Mouse (Mus musculus) liver, postnatal 0 days (tissue): ENCODE data around the gene Tex52. TPM values are rescaled to one million over a fixed set of nuclear protein-coding genes. Genes with fewer than 3 reads are reported as not detected.

ENCODE experiments used
- ATAC-seq: fragments of 200-750 bp; cut with Nextera tagmentation; 2 replicates; pipeline ENCODE4 v1.8.0; 2017; ENCODE audit warnings: mild to moderate bottlenecking, moderate library complexity
- DNase-seq: peaks from one replicate; pipeline ENCODE4 v3.0.0-alpha.2; 2016
- H3K27ac ChIP-seq: fragments of 300-500 bp; sonication (generic); 2 replicates; pipeline ENCODE4 v1.5.1; 2014; ENCODE audit warnings: antibody characterized with exemption, moderate library complexity, mild to moderate bottlenecking, low read depth
- H3K27me3 ChIP-seq: fragments of 300-500 bp; sonication (generic); 2 replicates; pipeline ENCODE4 v1.6.1; 2014; ENCODE audit warnings: low read length, control low read depth, mixed read lengths; ENCODE audit not compliant: insufficient read depth
- H3K36me3 ChIP-seq: fragments of 300-500 bp; sonication (generic); replicated peaks from 2 replicates; pipeline ENCODE4 v1.6.1; 2014; ENCODE audit warnings: mild to moderate bottlenecking, control low read depth, low read length, moderate library complexity, mixed read lengths; ENCODE audit not compliant: insufficient read depth
- H3K4me1 ChIP-seq: fragments of 300-500 bp; sonication (generic); 2 replicates; pipeline ENCODE4 v1.6.1; 2014; ENCODE audit warnings: antibody characterized with exemption, mild to moderate bottlenecking, control low read depth; ENCODE audit not compliant: insufficient read depth
- H3K4me2 ChIP-seq: fragments of 300-500 bp; sonication (generic); 2 replicates; pipeline ENCODE4 v1.6.1; 2014; ENCODE audit warnings: low read depth, mild to moderate bottlenecking, low read length, moderate library complexity, mixed read lengths
- H3K4me3 ChIP-seq: fragments of 300-500 bp; sonication (generic); 2 replicates; pipeline ENCODE4 v1.5.1; 2014; ENCODE audit warnings: low read depth, low read length
- H3K9ac ChIP-seq: fragments of 300-500 bp; sonication (generic); replicated peaks from 2 replicates; pipeline ENCODE4 v1.6.1; 2014; ENCODE audit warnings: mild to moderate bottlenecking, moderate library complexity
- H3K9me3 ChIP-seq: fragments of 300-500 bp; sonication (generic); 2 replicates; pipeline ENCODE4 v1.6.1; 2016; ENCODE audit warnings: mild to moderate bottlenecking, control low read depth, low read length, mixed read lengths
- CTCF ChIP-seq: sonication (generic); IDR thresholded peaks from 2 replicates; pipeline ENCODE4 v1.5.1; 2016; ENCODE audit warnings: antibody characterized with exemption, low read depth
- EP300 ChIP-seq: IDR thresholded peaks from 2 replicates; pipeline ENCODE4 v1.6.1; 2016; ENCODE audit warnings: antibody characterized with exemption, low read depth, mild to moderate bottlenecking
- WGBS: fragments of 180-500 bp; shearing (Covaris S2); extraction: QIAGEN DNeasy Blood & Tissue Kit; methylation state at CpG from one replicate; pipeline ENCODE4 v1.1.7; 2014; ENCODE audit not compliant: insufficient replicate concordance; 5-methylcytosine and 5-hydroxymethylcytosine counted together
- polyA plus RNA-seq: library from polyadenylated mRNA; unstranded; fragments of >200 nt; fragmentation: Nextera tagmentation; extraction: Ambion mirVana; gene quantifications from 2 replicates; pipeline ENCODE4 v1.2.1, GENCODE M21; 2015

Tex52 gene
- not detected in 2 replicates for polyA plus RNA-seq

DNA sequence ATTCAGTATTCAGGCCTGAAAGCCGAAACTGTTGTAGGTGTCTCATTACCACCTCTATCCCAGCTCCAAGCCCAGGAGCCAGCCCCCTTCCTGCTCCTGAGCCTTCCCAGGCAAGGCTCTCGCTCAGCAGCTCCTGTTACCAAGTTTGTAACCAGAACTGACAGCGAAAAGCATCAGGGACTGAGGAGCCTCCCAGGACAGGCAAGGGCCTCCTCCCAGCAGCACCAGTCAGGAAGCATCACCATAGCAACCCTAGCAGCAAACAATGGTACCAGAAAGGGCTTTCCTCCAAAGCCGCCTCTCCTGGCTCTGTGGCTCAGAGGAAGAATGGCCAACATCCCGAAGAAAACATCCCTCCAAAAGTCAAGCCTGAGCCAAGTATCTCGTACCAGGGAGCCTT lies at the start of gene Tex52, which contains the start of gene Gm44596:
TSS of gene Tex52 (plus strand) at position 265 of the 400 bp plus-strand sequence.
TSS of gene Gm44596 (plus strand) at position 312 of the 400 bp plus-strand sequence.
- DNase-seq (no peak), ATAC-seq (no peak)
- Histone ChIP-seq H3K9me3 (no peaks in the 10 kb centered on the region), H3K4me1 (0 out of 2 replicates have a peak, but pooled peaks cover under 1% of the 10 kb centered on the region), H3K4me2 (no peak within 1 kb of the TSS), H3K27ac (no peak within 1 kb of the TSS), H3K4me3 (no peak within 1 kb of the TSS), H3K9ac (no peak within 1 kb of the TSS), H3K27me3 (no peaks in the 10 kb centered on the region), H3K36me3 (peaks cover 41% of the 10 kb centered on the region)
- TF ChIP-seq EP300 = no peak
- TF ChIP-seq CTCF = no peak
- WGBS = 75% methylated on average over 6 of the region's 6 CpGs

DNA sequence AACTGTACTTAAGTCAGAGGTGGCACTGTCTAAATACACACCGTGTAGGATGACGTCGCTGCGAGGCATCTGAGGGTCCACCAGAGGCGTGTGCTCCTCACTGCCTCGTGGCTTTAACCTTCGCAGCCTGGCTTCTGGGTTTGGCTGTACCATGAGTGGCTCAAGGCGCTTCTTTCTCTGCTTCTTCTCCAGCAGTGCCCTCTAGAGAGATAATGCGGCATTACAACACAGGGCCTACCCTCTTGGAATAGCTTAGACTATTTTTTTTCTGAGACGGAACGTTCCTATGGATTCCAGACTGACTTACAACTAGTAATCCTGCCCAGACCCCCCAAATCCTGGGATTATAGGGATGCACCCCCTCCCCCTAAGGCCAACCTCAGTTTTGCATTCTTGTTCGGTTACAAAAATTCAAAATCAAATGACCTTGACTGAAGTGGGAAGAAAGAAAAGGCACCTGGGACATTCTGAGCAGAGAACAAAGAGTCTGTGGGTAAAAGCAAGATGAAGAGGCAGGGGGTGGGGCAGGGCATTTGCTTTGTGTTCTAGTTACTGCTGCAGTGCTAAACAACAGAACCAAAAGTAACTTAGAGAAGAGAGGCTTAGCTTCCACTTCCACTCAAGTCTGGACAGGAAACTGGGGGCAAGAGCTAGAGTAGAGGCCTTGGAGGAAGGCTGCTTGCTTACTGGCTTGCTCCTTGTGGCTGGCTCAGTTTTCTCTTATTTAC lies 40.7 kb upstream of the Tex52 start:
- H3K4me2 ChIP-seq = no peak overlapping the region

GRCm38 (mm10) chr6:128337467-128337866 lies 37.8 kb upstream of the Tex52 start:
- Histone ChIP-seq H3K9me3 (no peaks in the 10 kb centered on the region), H3K27ac (no peak overlapping the region), H3K4me2 (no peak overlapping the region), H3K4me3 (no peak overlapping the region), H3K27me3 (no peaks in the 10 kb centered on the region), H3K36me3 (no peaks in the 10 kb centered on the region), H3K4me1 (0 out of 2 replicates have a peak, but pooled peaks cover 3% of the 10 kb centered on the region), H3K9ac (no peak overlapping the region)
- DNase-seq (no peak), ATAC-seq (no peak)
- TF ChIP-seq EP300 = no peak
- no peak for TF ChIP-seq CTCF
- 65% methylated on average over 7 of the region's 7 CpGs for WGBS

More for the DNA sequence above, 40.7 kb upstream of the Tex52 start:
- DNase-seq (peak; percentile 68), ATAC-seq (peak; percentile 49; the same call in 1 of the 2 replicates)
- H3K36me3 ChIP-seq = no peaks in the 10 kb centered on the region
- H3K4me3 ChIP-seq = no peak overlapping the region
- H3K9ac ChIP-seq = no peak overlapping the region
- TF ChIP-seq EP300 = no peak
- TF ChIP-seq CTCF = peak; percentile 77
- no peaks in the 10 kb centered on the region for H3K27me3 ChIP-seq
- H3K4me1 ChIP-seq = 0 out of 2 replicates have a peak, but pooled peaks cover 3% of the 10 kb centered on the region
- H3K27ac ChIP-seq = no peak overlapping the region
- WGBS = 20% methylated on average over 12 of the region's 12 CpGs
- H3K9me3 ChIP-seq = no peaks in the 10 kb centered on the region

DNA sequence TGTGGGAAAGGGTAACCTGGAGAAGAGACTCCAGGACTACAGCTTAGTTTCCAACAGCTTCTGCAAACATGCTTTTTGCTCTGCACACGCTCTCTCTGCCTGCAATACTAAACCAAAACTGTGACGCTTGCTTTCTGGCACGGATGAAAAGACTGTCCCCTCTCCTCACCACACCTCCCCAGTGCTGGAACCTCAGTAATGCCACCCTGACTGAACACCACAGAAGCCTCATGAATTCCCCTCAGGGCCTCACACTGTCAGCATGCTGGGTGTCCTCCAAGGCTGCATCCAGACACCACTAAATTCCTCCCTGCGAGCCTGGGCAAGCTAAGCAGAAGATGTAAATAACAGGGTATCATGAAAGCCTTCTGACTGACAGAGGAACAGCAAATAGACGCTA lies 36.4 kb upstream of the Tex52 start:
- 0 out of 2 replicates have a peak, but pooled peaks cover 3% of the 10 kb centered on the region for H3K4me1 ChIP-seq
- H3K4me2 ChIP-seq = no peak overlapping the region
- no peak for ATAC-seq
- no peaks in the 10 kb centered on the region for H3K9me3 ChIP-seq
- H3K27ac ChIP-seq = no peak overlapping the region
- TF ChIP-seq CTCF (no peak), EP300 (no peak)
- no peak overlapping the region for H3K9ac ChIP-seq
- 43% methylated on average over 5 of the region's 5 CpGs for WGBS
- no peak for DNase-seq
- H3K36me3 ChIP-seq = no peaks in the 10 kb centered on the region
- H3K27me3 ChIP-seq = no peaks in the 10 kb centered on the region
- no peak overlapping the region for H3K4me3 ChIP-seq

- WGBS = 83% methylated on average over 11 of the region's 11 CpGs
- no peak overlapping the region for H3K4me2 ChIP-seq
- no peak for DNase-seq
- H3K9ac ChIP-seq = no peak overlapping the region
- H3K27ac ChIP-seq = no peak overlapping the region
- no peaks in the 10 kb centered on the region for H3K9me3 ChIP-seq
- H3K4me3 ChIP-seq = no peak overlapping the region
- no peak for ATAC-seq
- no peaks in the 10 kb centered on the region for H3K27me3 ChIP-seq
- TF ChIP-seq EP300 (no peak), CTCF (no peak)
- H3K36me3 ChIP-seq = no peaks in the 10 kb centered on the region
- H3K4me1 ChIP-seq = 0 out of 2 replicates have a peak, but pooled peaks cover 3% of the 10 kb centered on the region
Measured at GRCm38 (mm10) chr6:128341956-128342723, 33.1 kb upstream of the Tex52 start.

DNA sequence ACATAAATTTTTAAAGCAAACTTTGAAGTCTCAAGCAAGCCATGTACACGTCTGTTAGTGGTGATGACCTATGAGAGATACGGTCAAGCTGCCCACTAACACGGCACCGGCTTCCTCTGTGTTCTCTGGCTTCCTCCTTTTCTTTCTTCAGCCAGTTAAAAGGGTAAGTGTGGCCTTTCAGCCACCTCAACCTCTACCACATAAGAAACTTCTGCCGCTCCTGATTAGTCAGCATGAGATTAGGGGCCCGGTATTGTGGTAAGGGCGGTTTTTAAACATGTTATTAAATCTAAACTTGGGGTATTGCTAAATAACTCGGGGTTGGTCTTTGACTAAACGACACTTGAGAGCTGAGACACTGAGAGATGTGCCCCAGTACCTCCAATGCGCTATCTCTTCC lies 29.6 kb upstream of the Tex52 start:
- Histone ChIP-seq H3K27me3 (no peaks in the 10 kb centered on the region), H3K36me3 (no peaks in the 10 kb centered on the region), H3K9ac (no peak overlapping the region), H3K4me3 (no peak overlapping the region), H3K4me2 (no peak overlapping the region), H3K9me3 (no peaks in the 10 kb centered on the region), H3K4me1 (no peaks in the 10 kb centered on the region), H3K27ac (no peak overlapping the region)
- TF ChIP-seq CTCF (no peak), EP300 (no peak)
- DNase-seq (no peak), ATAC-seq (no peak)
- whole genome bisulfite sequencing = 34% methylated on average over 10 of the region's 10 CpGs
